Mouse (Mus musculus): ENCODE data around the gene Cstf3.
"Not testable (repeated sequence)": the region's sequence is repeated elsewhere in the genome, so short reads cannot be mapped to it uniquely, and the experiment has no call there.

The Cstf3 gene

DNA sequence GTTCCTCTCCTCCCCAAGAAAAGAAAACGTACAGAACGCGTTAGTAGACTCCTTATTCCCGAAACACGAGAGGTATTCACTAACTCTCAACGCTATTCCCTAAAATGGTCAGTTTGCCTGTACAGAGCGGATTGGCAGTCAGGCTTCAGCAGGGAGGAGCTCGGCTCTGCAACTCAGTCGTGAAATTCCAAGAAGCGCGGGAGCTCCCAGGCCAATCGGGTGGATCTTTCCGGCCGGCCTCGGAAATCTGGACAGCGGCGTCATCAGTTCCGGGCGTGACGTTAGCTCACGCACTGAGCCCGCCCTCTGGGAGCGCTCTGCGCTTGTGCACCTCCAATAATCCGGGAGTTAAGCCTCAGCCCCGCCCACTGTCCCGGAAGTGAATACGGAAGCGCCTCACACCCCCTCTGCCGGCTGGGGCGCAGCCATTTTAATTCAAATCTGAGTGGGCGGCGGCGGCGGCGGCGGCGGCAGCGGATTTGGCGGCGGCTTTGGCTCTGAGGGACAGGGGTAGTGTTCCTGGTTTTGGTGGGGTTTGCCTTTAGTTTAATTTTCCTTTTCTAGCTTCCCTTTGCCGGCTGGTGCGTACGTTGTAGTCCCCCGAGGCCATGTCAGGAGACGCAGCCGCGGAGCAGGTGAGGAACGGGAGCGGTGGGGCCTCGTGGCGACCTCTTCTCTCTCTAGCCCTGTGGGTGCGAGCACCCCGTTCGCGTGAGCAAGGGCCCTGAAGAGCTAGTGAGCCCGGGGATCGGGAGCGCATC is at the start of gene Cstf3:
Gene Cstf3, plus strand, starts transcription at position 456 of the 761 bp plus-strand sequence.
- DNase-seq (ENCODE audit: low spot score in 2 of 2) = peak; percentile 95 to 96

GRCm38 (mm10) chr2:104556711-104557110 is 33.6 kb upstream of the Cstf3 start:
- DNase-seq (ENCODE audit: low spot score in 2 of 2) = not testable (repeated sequence)

DNA sequence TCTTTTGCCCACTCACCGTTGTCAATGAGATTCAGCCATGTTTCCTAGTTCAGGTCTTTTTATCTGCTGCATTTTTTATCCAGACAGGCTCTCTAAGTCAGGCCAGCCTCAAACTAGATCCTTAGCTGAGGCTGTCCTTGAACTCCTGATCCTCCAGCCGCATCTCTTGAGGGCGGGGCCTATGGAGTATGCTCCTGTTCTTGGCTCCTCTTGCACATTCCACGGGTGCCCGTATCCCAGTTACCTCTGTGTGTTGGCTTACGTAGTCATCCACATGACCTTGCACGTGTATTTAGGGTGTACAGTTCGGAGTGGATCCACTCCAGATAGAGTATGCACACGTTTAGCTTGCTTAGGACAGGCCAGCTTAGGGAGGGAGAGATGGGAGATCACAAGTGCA is 32.6 kb upstream of the Cstf3 start:
- no peak for DNase-seq (ENCODE audit: low spot score in 2 of 2)

DNA sequence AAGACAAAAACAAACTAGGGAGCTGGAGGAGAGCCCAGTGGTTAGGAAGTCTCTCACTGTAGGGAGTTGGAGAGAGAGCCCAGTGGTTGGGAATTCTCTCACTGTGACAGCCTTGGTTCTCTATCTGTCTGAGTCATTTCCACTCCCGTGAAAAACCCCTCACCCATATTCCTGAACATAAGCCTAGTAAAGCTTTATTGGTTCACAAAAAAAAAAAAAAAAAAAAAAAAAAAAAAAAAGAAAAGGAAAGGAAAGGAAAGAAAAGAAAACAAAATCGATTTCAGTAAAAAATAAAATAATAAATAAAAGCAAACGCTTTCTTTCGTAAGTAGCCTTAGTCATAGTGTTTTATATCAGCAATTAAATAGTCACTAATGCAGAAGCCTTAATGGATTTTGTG is 32.0 kb upstream of the Cstf3 start:
- no peak for DNase-seq (ENCODE audit: low spot score in 2 of 2)

DNA sequence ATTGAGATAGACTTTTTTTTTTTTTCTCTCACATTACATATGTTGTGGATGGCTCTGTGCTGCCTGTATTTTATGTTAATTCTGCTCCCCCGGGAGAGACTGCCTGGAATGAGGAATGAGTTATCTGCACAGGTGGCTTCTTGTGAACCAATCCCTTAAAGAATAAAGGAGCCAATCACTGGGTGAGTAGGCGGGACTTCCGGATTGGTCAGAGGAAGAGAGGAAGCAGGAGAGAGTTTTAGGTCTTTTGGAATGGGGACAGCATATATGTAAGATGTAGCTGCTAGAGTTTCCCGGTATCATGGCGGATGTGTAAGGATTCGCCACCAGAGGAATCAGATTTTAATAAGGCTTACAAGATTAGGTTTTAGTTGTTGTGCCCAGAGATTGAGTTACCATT is 31.4 kb upstream of the Cstf3 start:
- DNase-seq (ENCODE audit: low spot score in 2 of 2) = no peak

GRCm38 (mm10) chr2:104559591-104560380 is 30.5 kb upstream of the Cstf3 start:
- DNase-seq (ENCODE audit: low spot score in 2 of 2) = no peak

- DNase-seq (ENCODE audit: low spot score in 2 of 2) = no peak
These were observed 28.9 kb upstream of the Cstf3 start for GRCm38 (mm10) chr2:104561386-104561785.

DNA sequence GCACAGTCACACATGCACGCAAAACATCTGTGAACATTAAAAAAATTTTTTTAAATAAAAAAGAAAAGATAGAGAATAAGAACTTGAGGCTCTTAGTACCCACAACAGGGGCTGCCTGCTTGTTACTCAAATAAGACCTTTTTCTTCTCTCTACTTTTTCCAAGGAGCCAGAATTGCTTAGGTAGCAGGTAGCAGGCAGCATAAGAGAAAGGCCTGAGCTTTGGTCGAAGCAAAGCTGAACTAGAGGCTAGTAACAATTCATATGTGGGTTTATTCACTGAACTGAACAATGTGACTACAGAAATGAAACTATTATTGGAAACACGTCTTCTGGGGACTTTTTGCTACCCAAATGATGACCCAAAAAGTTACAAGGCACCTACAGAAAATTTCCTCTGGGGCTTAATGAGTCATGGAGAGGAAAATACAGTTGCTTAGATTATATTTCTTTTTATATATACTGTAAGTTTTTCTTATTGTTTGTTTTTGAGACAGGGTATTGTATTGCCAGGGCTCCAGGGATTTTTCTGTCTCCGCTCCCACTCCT is 28.3 kb upstream of the Cstf3 start:
- DNase-seq (ENCODE audit: low spot score in 2 of 2) = no peak

DNA sequence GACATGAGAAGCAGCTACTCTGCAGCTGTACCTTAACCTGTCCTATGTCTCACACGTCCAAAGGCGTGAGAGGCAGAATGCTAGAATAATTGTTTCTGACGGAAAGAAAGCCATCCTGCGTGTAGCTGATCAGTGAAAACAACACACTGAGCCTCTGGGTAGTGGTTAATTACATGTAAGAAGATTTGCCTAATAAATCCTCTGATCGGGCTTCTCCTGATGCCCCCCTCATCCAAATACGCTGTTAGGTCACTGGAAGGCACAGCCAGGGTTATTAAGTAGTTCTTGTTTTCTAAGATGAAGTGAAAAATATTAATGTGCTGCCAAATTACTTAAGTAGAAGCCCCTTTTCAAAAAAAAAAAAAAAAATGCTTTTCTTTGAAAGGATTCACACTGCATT is 18.3 kb upstream of the Cstf3 start:
- no peak for DNase-seq (ENCODE audit: low spot score in 2 of 2)

DNA sequence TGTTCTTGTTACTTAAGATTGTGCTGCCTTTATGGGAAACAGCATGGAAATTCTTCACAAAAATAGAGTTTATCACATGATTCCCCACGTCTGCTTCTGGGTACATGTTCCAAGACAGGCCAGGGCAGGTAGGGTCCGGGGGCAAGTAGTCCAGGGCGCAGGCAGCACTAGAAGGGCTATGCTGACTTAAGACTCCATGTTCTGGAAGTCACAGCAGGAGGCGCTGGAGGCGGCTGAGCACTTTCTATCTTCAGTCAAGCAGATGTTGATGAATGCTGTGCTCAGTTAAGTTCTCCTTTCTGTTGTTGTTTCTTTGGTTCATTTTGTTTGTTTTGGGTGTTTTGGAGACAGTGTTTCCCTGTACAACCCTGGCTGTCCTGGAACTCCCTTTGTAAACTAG is 14.1 kb upstream of the Cstf3 start:
- no peak for DNase-seq (ENCODE audit: low spot score in 2 of 2)

DNA sequence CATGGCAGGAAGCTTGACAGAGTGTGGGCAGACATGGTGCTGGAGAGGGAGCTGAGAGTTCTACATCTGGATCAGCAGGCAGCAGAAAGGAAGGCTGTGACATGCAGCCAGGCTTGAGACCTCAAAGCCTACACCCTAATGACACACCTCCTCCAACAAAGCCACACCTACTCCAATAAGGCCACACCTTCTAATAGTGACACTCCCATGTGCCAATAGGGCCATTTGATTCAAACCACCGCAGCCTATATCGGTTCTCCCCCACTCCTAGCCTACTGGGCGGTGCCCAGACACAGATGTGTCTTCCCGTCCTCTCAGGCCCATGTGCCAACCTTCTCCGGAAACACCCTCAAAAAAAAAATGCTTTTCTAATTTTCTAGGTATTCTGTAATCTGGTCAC is 12.3 kb upstream of the Cstf3 start:
- DNase-seq (ENCODE audit: low spot score in 2 of 2) = no peak

GRCm38 (mm10) chr2:104578836-104579604 is 11.3 kb upstream of the Cstf3 start:
- no peak for DNase-seq (ENCODE audit: low spot score in 2 of 2)

DNA sequence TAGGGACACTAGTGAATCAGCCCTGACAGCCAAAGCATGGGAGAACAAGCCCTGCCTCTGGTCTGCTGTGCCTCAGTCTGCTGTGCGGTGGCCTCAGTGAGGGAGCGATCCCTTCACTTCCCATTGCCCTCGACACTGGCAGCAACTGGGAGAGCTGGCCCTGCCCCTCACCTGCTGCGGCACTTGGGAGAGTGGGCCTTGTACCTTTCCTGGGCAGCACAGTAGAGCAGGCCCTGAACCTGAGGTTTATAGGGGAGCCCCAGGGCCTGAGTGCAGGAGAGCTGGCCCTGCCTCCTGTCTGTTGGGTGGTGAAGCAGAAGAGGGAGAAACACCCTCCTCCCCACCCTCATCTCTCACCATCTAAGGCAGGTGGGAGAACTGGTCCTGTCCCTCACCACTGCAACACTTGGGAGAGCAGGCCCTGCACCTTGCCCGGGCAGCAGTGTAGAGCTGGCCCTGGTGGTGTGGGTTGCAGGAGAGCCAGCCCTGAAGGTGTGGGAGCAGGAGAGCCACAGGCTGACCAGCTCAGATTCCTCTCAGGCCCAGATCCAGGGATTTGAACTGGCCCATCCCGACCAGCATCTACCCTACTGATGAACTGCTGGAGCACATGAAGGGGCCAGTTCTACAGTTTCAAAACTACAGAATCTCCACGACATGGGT is 10.4 kb upstream of the Cstf3 start:
- no peak for DNase-seq (ENCODE audit: low spot score in 2 of 2)

DNA sequence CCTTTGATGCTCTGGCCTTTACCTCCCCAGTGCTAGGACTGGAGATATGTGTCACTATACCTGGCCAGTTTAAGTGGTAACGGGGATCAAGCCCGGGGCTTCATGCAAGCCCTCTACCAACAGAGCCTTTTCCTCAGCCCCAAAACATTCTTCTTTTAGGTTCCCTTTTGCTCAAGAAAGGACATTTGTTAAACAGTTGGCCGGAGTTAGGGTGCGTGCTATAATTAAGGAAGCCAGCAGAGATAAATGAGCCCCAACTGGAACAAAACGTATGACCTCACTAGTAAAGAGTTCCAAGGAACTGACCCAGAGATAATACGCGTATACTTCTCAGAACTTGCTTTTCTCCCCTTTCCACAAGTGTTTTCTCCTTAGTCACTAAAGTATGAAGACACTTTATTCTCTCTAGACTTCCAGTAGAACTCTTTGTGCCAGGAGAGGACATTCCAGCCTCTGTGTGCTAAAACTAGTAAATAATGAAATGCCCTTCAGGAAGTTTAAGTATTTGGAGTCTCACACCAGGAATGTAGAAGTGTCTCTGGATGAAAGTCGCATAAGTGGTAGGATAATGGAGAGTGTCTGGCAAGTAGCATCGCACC is 8.9 kb upstream of the Cstf3 start:
- DNase-seq (ENCODE audit: low spot score in 2 of 2) = no peak

- DNase-seq (ENCODE audit: low spot score in 2 of 2) = no peak
These were observed 7.3 kb upstream of the Cstf3 start for GRCm38 (mm10) chr2:104583032-104583431.

GRCm38 (mm10) chr2:104584226-104584625 is 6.1 kb upstream of the Cstf3 start:
- no peak for DNase-seq (ENCODE audit: low spot score in 2 of 2)

DNA sequence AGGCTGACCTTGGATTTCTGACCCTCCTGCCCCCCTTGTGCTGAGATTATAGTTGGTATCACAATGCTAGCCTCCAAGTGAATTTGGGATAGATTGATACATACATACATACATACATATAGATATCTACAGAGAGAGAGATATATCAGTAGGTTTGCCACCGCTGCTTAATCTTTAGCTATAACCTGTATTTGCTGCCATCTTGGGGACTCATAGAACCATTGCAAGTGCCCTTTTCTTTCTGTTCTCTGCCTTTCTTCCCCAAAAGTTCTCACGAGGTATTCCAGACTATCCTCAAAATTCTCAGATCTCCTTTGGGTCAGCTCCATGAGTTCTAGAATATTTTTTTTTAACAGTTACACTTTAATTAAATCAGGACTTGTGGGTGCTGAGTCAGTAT is 4.7 kb upstream of the Cstf3 start:
- DNase-seq (ENCODE audit: low spot score in 2 of 2) = no peak

DNA sequence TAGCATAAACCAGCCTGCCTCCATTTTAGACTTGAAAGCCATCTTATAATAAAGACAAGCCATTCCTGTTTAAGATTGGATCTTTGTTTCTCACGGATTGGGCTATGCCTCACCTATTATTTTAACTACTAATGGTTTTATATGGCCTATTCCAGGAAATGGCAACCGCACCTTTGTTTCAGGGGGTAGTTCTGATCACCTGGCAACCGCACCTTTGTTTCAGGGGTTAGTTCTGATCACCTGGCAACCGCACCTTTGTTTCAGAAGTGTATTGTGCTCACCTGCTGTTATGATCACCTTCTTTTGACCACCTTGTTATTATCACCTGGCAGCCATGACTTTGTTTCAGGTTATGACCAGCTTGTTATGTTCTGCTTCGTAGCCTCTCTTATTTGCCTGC is 1.8 kb upstream of the Cstf3 start:
- no peak for DNase-seq (ENCODE audit: low spot score in 2 of 2)

DNA sequence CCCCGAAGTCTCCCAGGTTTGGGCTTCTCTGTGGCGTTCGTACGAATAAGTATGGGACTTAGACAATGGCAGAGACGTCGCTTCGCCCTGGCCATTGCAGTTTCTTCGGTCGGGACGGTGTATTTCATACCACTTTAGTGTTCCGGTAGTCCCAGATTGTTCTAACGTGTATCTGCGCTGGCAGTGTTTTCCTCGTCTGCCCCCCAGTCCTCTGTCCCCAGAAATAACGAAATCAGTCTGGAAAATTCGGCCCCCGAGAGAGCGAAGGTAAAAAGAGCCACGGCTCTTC is 450 bp downstream of the Cstf3 start:
- DNase-seq (ENCODE audit: low spot score in 2 of 2) = no peak

DNA sequence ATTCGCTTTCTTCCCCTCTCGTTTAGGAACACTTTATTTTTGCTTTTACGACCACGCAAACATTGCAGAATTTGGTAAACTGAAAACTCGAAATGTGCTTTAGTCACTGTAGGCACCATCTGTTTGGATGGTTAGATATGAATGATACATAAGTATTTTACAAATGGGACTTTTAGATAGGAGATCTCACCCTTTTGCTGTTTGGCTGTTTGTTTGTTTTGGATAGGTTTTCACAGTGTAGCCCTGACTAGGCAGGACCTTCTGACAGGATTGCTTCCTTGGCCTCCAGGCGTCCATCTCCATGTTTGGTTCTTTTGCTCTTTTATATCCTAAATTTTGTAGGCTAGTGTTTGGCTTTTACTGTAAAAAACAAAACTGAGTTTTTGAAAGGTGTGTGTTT is 818 bp downstream of the Cstf3 start:
- no peak for DNase-seq (ENCODE audit: low spot score in 2 of 2)

- DNase-seq (ENCODE audit: low spot score in 2 of 2) = no peak
These were observed 4.7 kb downstream of the Cstf3 start for GRCm38 (mm10) chr2:104595063-104595462.

DNA sequence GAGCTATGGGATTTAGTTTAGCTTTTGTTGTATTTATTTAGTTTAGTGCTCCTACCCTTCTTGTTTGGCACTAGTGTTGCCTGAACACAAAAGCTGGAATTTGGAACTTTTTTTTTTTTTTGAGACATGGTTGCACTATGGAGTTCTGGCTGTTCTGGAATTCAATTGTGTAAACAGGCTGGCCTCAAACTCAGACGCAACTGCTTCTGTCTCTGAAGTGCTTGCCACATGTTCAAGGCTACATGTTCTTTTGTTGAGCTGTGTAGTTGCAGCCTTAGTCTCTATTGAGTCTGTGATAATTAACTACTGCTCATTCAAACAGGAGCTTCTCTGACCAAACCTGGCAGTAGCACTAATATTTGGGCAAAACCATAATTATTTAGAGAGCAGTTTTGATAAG is 13.1 kb downstream of the Cstf3 start:
- no peak for DNase-seq (ENCODE audit: low spot score in 2 of 2)
